Mouse (Mus musculus) layer of hippocampus, adult 8-10 months (tissue): ENCODE data around the gene Trim38. TPM values are rescaled to one million over a fixed set of nuclear protein-coding genes. Genes with fewer than 3 reads are reported as not detected.

Experiments
- DNase-seq, 2 experiments: peaks; one replicate each; pipeline ENCODE4 v3.0.0; 2022; ENCODE audit warnings: low spot score in 2 of 2
- microRNA-seq, 2 experiments: library from miRNA; unstranded; fragments of <30 nt; microRNA quantifications; one replicate each; pipeline ENCODE4 v1.2.0; 2022
- total RNA-seq, 4 experiments: library from RNA; stranded (reverse); gene quantifications; 2 replicates each; pipeline ENCODE4 v1.2.4; 2022

Trim38 gene
- total RNA-seq, 4 experiments from 2014 or later: not detected

GRCm38 (mm10) chr13:23834836-23835235 lies 65.1 kb downstream of the Trim38 start:
- no peak for DNase-seq

DNA sequence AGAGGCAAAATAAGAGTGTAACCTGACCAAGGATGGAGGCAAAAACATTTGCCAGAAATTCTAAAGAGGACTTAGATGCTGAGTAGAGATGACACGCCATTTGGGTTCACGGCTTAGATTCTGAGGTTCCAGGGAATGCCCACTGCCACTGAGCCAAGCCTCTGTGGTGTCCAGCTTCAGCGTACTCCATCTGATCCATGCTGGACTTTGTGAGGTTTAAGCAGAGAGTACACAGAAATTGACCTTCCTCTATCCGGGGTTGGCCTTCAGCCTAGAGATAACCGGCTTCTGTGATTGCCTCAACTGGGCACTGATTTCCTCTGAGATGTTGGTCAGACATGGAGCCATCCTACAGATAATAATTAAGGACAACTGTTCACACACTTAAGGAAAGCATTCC lies 66.9 kb downstream of the Trim38 start:
- DNase-seq: no peak

- no peak for DNase-seq
Observed at GRCm38 (mm10) chr13:23839308-23839707, 69.6 kb downstream of the Trim38 start, which contains the start of gene Slc17a3. Gene Slc17a3 (plus strand): TSS chr13:23839434.

Small RNA genes within 50 kb of the gene (microRNA-seq; reads per million reads assigned to microRNA genes)
- 0 reads per million in 2 experiments for gene Gm44314
- 0 to 0.51 reads per million in 2 experiments for gene Gm44484

Other genes with a start within 250 kb of the Trim38 start
- 100 to 1,000 TPM; 236 to 302 (median 261) TPM for gene Hist1h4h, start 238.9 kb upstream of the Trim38 start, total RNA-seq
- gene Hist1h2af, start 236.0 kb upstream of the Trim38 start, total RNA-seq: 1 to 10 TPM in 3 of 4 experiments, not detected in 1; 1.6 to 6.5 (median 1.8) TPM
- 1 to 10 TPM; 1.2 to 3.4 (median 2.2) TPM for gene Hist1h3g, start 234.5 kb upstream of the Trim38 start, total RNA-seq
- gene Hist1h2bh, start 226.5 kb upstream of the Trim38 start, total RNA-seq: under 1 TPM; 0.34 to 0.73 (median 0.61) TPM
- 10 to 100 TPM; 12.5 to 15.7 (median 14.2) TPM for gene Hist1h3f, start 225.9 kb upstream of the Trim38 start, total RNA-seq
- 100 to 1,000 TPM; 104 to 155 (median 119) TPM for gene Hist1h4f, start 218.3 kb upstream of the Trim38 start, total RNA-seq
- gene Hist1h1d, start 216.7 kb upstream of the Trim38 start, total RNA-seq: 1 to 10 TPM; 2.5 to 3.3 (median 2.8) TPM
- gene Hist1h3e, start 207.5 kb upstream of the Trim38 start, total RNA-seq: 10 to 100 TPM; 34.8 to 43.2 (median 40.0) TPM
- 1 to 10 TPM; 3.3 to 7.7 (median 4.9) TPM for gene Hist1h2ae, start 198.7 kb upstream of the Trim38 start, total RNA-seq
- 10 to 100 TPM; 57.3 to 67.6 (median 60.8) TPM for gene Hist1h2bg, start 198.5 kb upstream of the Trim38 start, total RNA-seq
- 10 to 100 TPM; 19.2 to 30.0 (median 24.4) TPM for gene Hist1h2bf, start 195.7 kb upstream of the Trim38 start, total RNA-seq
- 10 to 100 TPM in 1 of 4 experiments, 1 to 10 TPM in 3; 3.0 to 11.0 (median 5.7) TPM for gene Hist1h2ad, start 195.5 kb upstream of the Trim38 start, total RNA-seq
- 10 to 100 TPM in 2 of 4 experiments, 1 to 10 TPM in 2; 8.2 to 11.5 (median 10.5) TPM for gene Hist1h3d, start 194.2 kb upstream of the Trim38 start, total RNA-seq
- gene Hist1h4d, start 188.3 kb upstream of the Trim38 start, total RNA-seq: 100 to 1,000 TPM; 106 to 128 (median 119) TPM
- gene Hist1h2be, start 148.8 kb upstream of the Trim38 start, total RNA-seq: 10 to 100 TPM in 2 of 4 experiments, 1 to 10 TPM in 2; 7.9 to 10.8 (median 9.3) TPM
- gene Hist1h1e, start 147.4 kb upstream of the Trim38 start, total RNA-seq: 10 to 100 TPM; 36.1 to 50.5 (median 42.7) TPM
- gene Hist1h2ac, start 86.0 kb upstream of the Trim38 start, total RNA-seq: 1 to 10 TPM; 1.4 to 3.1 (median 2.7) TPM
- gene Hist1h2bc, start 85.7 kb upstream of the Trim38 start, total RNA-seq: 10 to 100 TPM; 33.4 to 55.2 (median 44.8) TPM
- under 1 TPM in 1 of 4 experiments, not detected in 3; 0.50 TPM for gene Hist1h1t, start 74.1 kb upstream of the Trim38 start, total RNA-seq
- 10 to 100 TPM; 71.6 to 90.3 (median 85.0) TPM for gene Hist1h4c, start 71.5 kb upstream of the Trim38 start, total RNA-seq
- gene Hfe, start 59.1 kb upstream of the Trim38 start, total RNA-seq: 1 to 10 TPM; 3.9 to 9.4 (median 7.0) TPM
- gene Hist1h1c, start 31.1 kb upstream of the Trim38 start, total RNA-seq: 10 to 100 TPM; 39.1 to 69.2 (median 53.5) TPM
- 1 to 10 TPM in 3 of 4 experiments, not detected in 1; 1.7 to 3.1 (median 2.7) TPM for gene Hist1h3c, start 24.3 kb upstream of the Trim38 start, total RNA-seq
- gene Hist1h2bb, start 23.2 kb upstream of the Trim38 start, total RNA-seq: 10 to 100 TPM; 14.1 to 21.7 (median 16.7) TPM
- gene Hist1h2ab, start 18.8 kb upstream of the Trim38 start, total RNA-seq: 10 to 100 TPM; 18.6 to 28.1 (median 23.5) TPM
- gene Hist1h3b, start 17.6 kb upstream of the Trim38 start, total RNA-seq: 10 to 100 TPM in 2 of 4 experiments, 1 to 10 TPM in 2; 3.1 to 10.4 (median 8.0) TPM
- gene Hist1h4b, start 12.9 kb upstream of the Trim38 start, total RNA-seq: 10 to 100 TPM; 47.4 to 67.0 (median 59.9) TPM
- gene Hist1h4a, start 8.7 kb upstream of the Trim38 start, total RNA-seq: 10 to 100 TPM; 31.9 to 42.9 (median 37.9) TPM
- gene Hist1h3a, start 7.5 kb upstream of the Trim38 start, total RNA-seq: 10 to 100 TPM; 22.7 to 39.9 (median 29.0) TPM
- gene Hist1h1a, start 6.2 kb upstream of the Trim38 start, total RNA-seq: 10 to 100 TPM; 12.6 to 19.3 (median 16.9) TPM
- gene Slc17a2, start 37.1 kb downstream of the Trim38 start, total RNA-seq: not detected
- gene Slc17a3, start 69.5 kb downstream of the Trim38 start, total RNA-seq: not detected
- not detected for gene Slc17a1, start 97.8 kb downstream of the Trim38 start, total RNA-seq
- not detected for gene Slc17a4, start 145.1 kb downstream of the Trim38 start, total RNA-seq
- not detected for gene Hist1h2ba, start 164.2 kb downstream of the Trim38 start, total RNA-seq
- gene Hist1h2aa, start 164.5 kb downstream of the Trim38 start, total RNA-seq: not detected
- 1 to 10 TPM; 1.4 to 2.8 (median 2.1) TPM for gene Scgn, start 221.3 kb downstream of the Trim38 start, total RNA-seq